Mouse (Mus musculus) intestine, postnatal 0 days (tissue): Measurements from ENCODE around the gene Ptprt. TPM values are rescaled to one million over a fixed set of nuclear protein-coding genes. Genes with fewer than 3 reads are reported as not detected.

ENCODE experiments used
- ATAC-seq: fragments of 200-750 bp; cut with Nextera tagmentation; 2 replicates; pipeline ENCODE4 v1.8.0; 2017; ENCODE audit warnings: mild to moderate bottlenecking, moderate TSS enrichment, moderate library complexity
- H3K27ac ChIP-seq: fragments of 300-500 bp; sonication (generic); 2 replicates; pipeline ENCODE4 v1.5.1; 2014; ENCODE audit warnings: mild to moderate bottlenecking, low read depth, low read length, moderate library complexity
- H3K27me3 ChIP-seq: fragments of 300-500 bp; sonication (generic); replicated peaks from 2 replicates; pipeline ENCODE4 v1.6.1; 2014; ENCODE audit warnings: low read length, mixed read lengths; ENCODE audit not compliant: control insufficient read depth, insufficient read depth
- H3K36me3 ChIP-seq: fragments of 300-500 bp; sonication (generic); 2 replicates; pipeline ENCODE4 v1.6.1; 2014; ENCODE audit warnings: mild to moderate bottlenecking, moderate library complexity; ENCODE audit not compliant: control insufficient read depth, insufficient read depth
- H3K4me1 ChIP-seq: fragments of 300-500 bp; sonication (generic); replicated peaks from 2 replicates; pipeline ENCODE4 v1.6.1; 2014; ENCODE audit warnings: antibody characterized with exemption, low read length, mixed read lengths; ENCODE audit not compliant: control insufficient read depth, insufficient read depth
- H3K4me2 ChIP-seq: fragments of 300-500 bp; sonication (generic); replicated peaks from 2 replicates; pipeline ENCODE4 v1.6.1; 2014; ENCODE audit warnings: low read depth, mild to moderate bottlenecking, moderate library complexity
- H3K4me3 ChIP-seq: fragments of 300-500 bp; sonication (generic); 2 replicates; pipeline ENCODE4 v1.5.1; 2014; ENCODE audit warnings: low read depth, low read length
- H3K9ac ChIP-seq: fragments of 300-500 bp; sonication (generic); 2 replicates; pipeline ENCODE4 v1.6.1; 2014; ENCODE audit warnings: mild to moderate bottlenecking, low read depth, low read length
- H3K9me3 ChIP-seq: fragments of 300-500 bp; sonication (generic); 2 replicates; pipeline ENCODE4 v1.6.1; 2016; ENCODE audit warnings: mixed run types; ENCODE audit not compliant: control insufficient read depth
- CTCF ChIP-seq: sonication (generic); IDR thresholded peaks from 2 replicates; pipeline ENCODE4 v1.5.1; 2016; ENCODE audit warnings: low read depth, mild to moderate bottlenecking, control low read depth, antibody characterized with exemption, moderate library complexity
- WGBS: fragments of 180-500 bp; shearing (Covaris S2); extraction: QIAGEN DNeasy Blood & Tissue Kit; methylation state at CpG from one replicate; pipeline ENCODE4 v1.1.7; 2014; 5-methylcytosine and 5-hydroxymethylcytosine counted together
- polyA plus RNA-seq: library from polyadenylated mRNA; unstranded; fragments of >200 nt; fragmentation: Nextera tagmentation; extraction: Ambion mirVana; gene quantifications from 2 replicates; pipeline ENCODE4 v1.2.1, GENCODE M21; 2015

Gene Ptprt
- polyA plus RNA-seq, 1 experiment from 2014 or later = 0.59 TPM

DNA sequence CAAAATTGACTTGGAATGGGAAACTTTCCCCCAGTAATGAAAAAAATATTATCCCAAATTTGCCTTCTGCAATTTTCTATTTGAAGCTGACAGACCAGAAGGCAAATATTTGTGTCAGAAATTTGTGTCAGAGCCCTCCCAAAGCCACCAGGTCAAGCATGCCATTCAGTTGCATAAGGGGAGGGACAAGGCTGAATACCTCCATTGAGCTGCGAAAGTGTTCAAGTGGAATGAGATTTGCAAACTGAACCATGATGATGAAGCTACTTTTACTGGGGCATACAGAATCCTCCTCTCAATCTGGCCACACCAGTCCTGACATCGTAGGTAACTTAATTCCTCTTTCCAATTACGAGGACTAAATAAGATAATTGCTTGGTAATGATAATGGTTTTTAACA is 780.0 kb downstream of the Ptprt start:
- Histone ChIP-seq H3K4me2 (no peak overlapping the region), H3K9ac (no peak overlapping the region), H3K9me3 (no peaks in the 10 kb centered on the region), H3K4me3 (no peak overlapping the region), H3K27ac (no peak overlapping the region), H3K27me3 (no peaks in the 10 kb centered on the region), H3K36me3 (no peaks in the 10 kb centered on the region), H3K4me1 (no peaks in the 10 kb centered on the region)
- no peak for TF ChIP-seq CTCF
- WGBS = 89% methylated on average over 3 of the region's 3 CpGs
- ATAC-seq = no peak

DNA sequence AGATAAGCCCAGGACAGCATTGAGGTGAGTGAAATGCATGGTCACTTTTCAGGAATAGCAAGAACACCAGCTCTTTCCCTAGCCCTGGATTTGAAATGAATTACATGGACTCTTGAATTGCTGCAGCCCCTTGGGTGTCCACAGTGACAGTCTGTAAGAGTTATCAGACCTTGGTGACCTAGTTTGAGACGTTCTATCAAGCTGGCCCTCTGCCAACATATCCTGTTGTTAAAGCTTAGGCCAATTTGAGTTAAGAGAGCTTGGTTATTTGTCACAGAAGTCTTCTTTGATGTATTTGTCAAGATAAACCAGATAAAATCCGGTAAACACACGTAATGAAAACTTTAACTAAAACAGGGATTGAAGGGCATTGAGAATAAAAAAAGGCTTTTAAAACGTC is 795.7 kb downstream of the Ptprt start:
- H3K4me1 ChIP-seq = no peaks in the 10 kb centered on the region
- no peaks in the 10 kb centered on the region for H3K27me3 ChIP-seq
- no peak overlapping the region for H3K9ac ChIP-seq
- no peaks in the 10 kb centered on the region for H3K36me3 ChIP-seq
- 39% methylated on average over 4 of the region's 4 CpGs for WGBS
- H3K4me3 ChIP-seq = no peak overlapping the region
- H3K4me2 ChIP-seq = no peak overlapping the region
- H3K9me3 ChIP-seq = no peaks in the 10 kb centered on the region
- no peak for ATAC-seq
- H3K27ac ChIP-seq = no peak overlapping the region
- no peak for TF ChIP-seq CTCF

DNA sequence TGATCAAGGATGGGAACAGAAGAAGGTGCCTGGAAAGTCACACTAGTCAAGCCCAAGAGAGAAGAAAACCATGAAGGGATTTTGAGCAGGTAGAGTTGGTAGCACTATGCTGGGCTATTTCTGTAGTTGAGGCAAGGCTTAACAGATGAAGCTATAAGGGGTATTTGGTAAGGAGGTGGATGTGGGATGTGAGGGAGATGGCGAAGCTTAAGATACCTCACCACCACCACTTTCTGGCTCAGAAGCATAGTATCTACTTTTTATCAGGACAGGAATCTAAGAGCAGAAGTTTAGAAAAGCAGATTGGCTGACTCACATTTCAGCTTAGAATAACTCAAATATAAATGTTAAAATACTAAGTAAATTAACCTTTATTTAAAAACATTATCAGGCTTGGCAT is 802.1 kb downstream of the Ptprt start:
- H3K36me3 ChIP-seq = no peaks in the 10 kb centered on the region
- H3K9me3 ChIP-seq = no peaks in the 10 kb centered on the region
- no peaks in the 10 kb centered on the region for H3K4me1 ChIP-seq
- no peak overlapping the region for H3K4me2 ChIP-seq
- no peak overlapping the region for H3K9ac ChIP-seq
- TF ChIP-seq CTCF = no peak
- no peaks in the 10 kb centered on the region for H3K27me3 ChIP-seq
- 93% methylated on average over 1 of the region's 1 CpGs for WGBS
- no peak for ATAC-seq
- no peak overlapping the region for H3K27ac ChIP-seq
- no peak overlapping the region for H3K4me3 ChIP-seq

DNA sequence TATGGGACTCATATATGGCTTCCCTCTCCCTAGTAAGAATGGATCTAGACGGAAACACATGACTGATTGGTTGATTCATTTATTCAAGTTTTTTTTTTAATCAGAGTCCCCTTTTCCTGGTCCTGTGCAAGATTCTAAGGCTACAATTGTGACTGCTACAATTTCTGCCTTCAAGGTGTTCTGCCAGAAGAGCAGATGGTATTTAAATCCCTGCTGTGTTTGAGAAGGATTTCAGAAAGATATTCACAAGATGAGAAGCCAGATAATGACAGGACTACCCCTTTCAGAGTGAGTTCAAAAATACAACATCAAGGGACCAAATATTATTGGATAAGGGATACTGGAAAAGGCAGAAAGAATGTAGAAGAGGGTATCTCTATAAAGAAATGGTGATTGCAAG is 802.6 kb downstream of the Ptprt start:
- no peaks in the 10 kb centered on the region for H3K36me3 ChIP-seq
- no peak overlapping the region for H3K9ac ChIP-seq
- 83% methylated on average over 1 of the region's 1 CpGs for WGBS
- TF ChIP-seq CTCF = no peak
- H3K9me3 ChIP-seq = no peaks in the 10 kb centered on the region
- H3K4me2 ChIP-seq = no peak overlapping the region
- H3K27ac ChIP-seq = no peak overlapping the region
- no peak for ATAC-seq
- H3K4me3 ChIP-seq = no peak overlapping the region
- no peaks in the 10 kb centered on the region for H3K27me3 ChIP-seq
- H3K4me1 ChIP-seq = no peaks in the 10 kb centered on the region

- WGBS = 78% methylated on average over 4 of the region's 4 CpGs
Observed at GRCm38 (mm10) chr2:161835001-161835400, 825.9 kb downstream of the Ptprt start.

DNA sequence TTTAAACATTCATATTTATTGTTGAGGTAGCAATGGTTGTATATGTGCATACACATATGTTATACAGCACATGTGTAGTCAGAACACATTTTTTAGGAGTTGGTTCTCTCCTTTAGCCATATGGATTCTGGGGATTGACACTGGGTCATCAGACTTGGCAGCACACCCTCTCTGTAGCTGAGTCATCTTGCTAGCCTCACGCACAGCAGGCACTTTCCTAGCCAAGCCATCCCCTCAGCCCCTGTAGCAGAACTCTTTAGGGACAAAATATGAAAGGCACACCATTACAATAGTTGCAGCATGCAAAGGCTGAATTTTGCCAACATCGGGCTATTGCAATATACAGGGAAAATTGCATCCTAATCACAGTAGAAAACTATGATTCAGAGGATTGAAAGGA is 827.1 kb downstream of the Ptprt start:
- no peak for ATAC-seq
- no peak for TF ChIP-seq CTCF
- H3K9me3 ChIP-seq = no peaks in the 10 kb centered on the region
- H3K4me1 ChIP-seq = no peaks in the 10 kb centered on the region
- no peaks in the 10 kb centered on the region for H3K27me3 ChIP-seq
- H3K9ac ChIP-seq = no peak overlapping the region
- no peak overlapping the region for H3K27ac ChIP-seq
- no peak overlapping the region for H3K4me3 ChIP-seq
- no peak overlapping the region for H3K4me2 ChIP-seq
- 79% methylated on average over 2 of the region's 2 CpGs for WGBS
- no peaks in the 10 kb centered on the region for H3K36me3 ChIP-seq

More at GRCm38 (mm10) chr2:161835001-161835400, 825.9 kb downstream of the Ptprt start:
- no peaks in the 10 kb centered on the region for H3K36me3 ChIP-seq
- H3K27ac ChIP-seq = no peak overlapping the region
- TF ChIP-seq CTCF = no peak
- H3K4me3 ChIP-seq = no peak overlapping the region
- H3K4me1 ChIP-seq = no peaks in the 10 kb centered on the region
- no peaks in the 10 kb centered on the region for H3K9me3 ChIP-seq
- H3K27me3 ChIP-seq = no peaks in the 10 kb centered on the region
- no peak for ATAC-seq
- no peak overlapping the region for H3K9ac ChIP-seq
- no peak overlapping the region for H3K4me2 ChIP-seq

GRCm38 (mm10) chr2:161813326-161813725 is 847.6 kb downstream of the Ptprt start:
- no peak overlapping the region for H3K4me3 ChIP-seq
- no peak overlapping the region for H3K4me2 ChIP-seq
- no peak overlapping the region for H3K27ac ChIP-seq
- H3K36me3 ChIP-seq = no peaks in the 10 kb centered on the region
- no peak for ATAC-seq
- H3K9me3 ChIP-seq = no peaks in the 10 kb centered on the region
- no peak overlapping the region for H3K9ac ChIP-seq
- TF ChIP-seq CTCF = no peak
- H3K4me1 ChIP-seq = no peaks in the 10 kb centered on the region
- H3K27me3 ChIP-seq = no peaks in the 10 kb centered on the region
- 74% methylated on average over 1 of the region's 1 CpGs for WGBS
